Mouse (Mus musculus) limb, embryonic 14.5 days (tissue): ENCODE measurements around the gene Lgr4. TPM values are rescaled to one million over a fixed set of nuclear protein-coding genes. Genes with fewer than 3 reads are reported as not detected.

Source experiments
- ATAC-seq: fragments of 200-750 bp; cut with Nextera tagmentation; 2 replicates; pipeline ENCODE4 v1.8.0; 2017; ENCODE audit warnings: low read depth, moderate number of reproducible peaks, moderate TSS enrichment; ENCODE audit not compliant: low FRiP score
- DNase-seq: peaks from one replicate; pipeline ENCODE4 v3.0.0-alpha.2; 2015; ENCODE audit warnings: low spot score
- H3K27ac ChIP-seq: fragments of 300-500 bp; sonication (generic); replicated peaks from 2 replicates; pipeline ENCODE4 v1.5.1; 2014; ENCODE audit warnings: low read depth, mild to moderate bottlenecking, low read length, moderate library complexity, mixed read lengths
- H3K27me3 ChIP-seq: fragments of 300-500 bp; sonication (generic); 2 replicates; pipeline ENCODE4 v1.6.1; 2014; ENCODE audit warnings: low read length, mixed read lengths; ENCODE audit not compliant: control insufficient read depth, insufficient read depth
- H3K36me3 ChIP-seq: fragments of 300-500 bp; sonication (generic); 2 replicates; pipeline ENCODE4 v1.6.1; 2014; ENCODE audit warnings: mild to moderate bottlenecking, low read length, moderate library complexity, mixed read lengths; ENCODE audit not compliant: control insufficient read depth, insufficient read depth
- H3K4me1 ChIP-seq: fragments of 300-500 bp; sonication (generic); 2 replicates; pipeline ENCODE4 v1.6.1; 2014; ENCODE audit warnings: antibody characterized with exemption, low read length, mixed read lengths; ENCODE audit not compliant: control insufficient read depth, insufficient read depth
- H3K4me2 ChIP-seq: fragments of 300-500 bp; sonication (generic); replicated peaks from 2 replicates; pipeline ENCODE4 v1.6.1; 2014; ENCODE audit warnings: low read depth, mild to moderate bottlenecking, low read length, moderate library complexity; ENCODE audit not compliant: severe bottlenecking
- H3K4me3 ChIP-seq: fragments of 300-500 bp; sonication (generic); replicated peaks from 2 replicates; pipeline ENCODE4 v1.5.1; 2014; ENCODE audit warnings: low read length
- H3K9ac ChIP-seq: fragments of 300-500 bp; sonication (generic); 2 replicates; pipeline ENCODE4 v1.6.1; 2014; ENCODE audit warnings: mild to moderate bottlenecking, low read depth, low read length, moderate library complexity; ENCODE audit not compliant: severe bottlenecking
- H3K9me3 ChIP-seq: fragments of 300-500 bp; sonication (generic); 2 replicates; pipeline ENCODE4 v1.6.1; 2016; ENCODE audit warnings: low read length; ENCODE audit not compliant: control insufficient read depth
- POLR2A ChIP-seq: fragments of 200-500 bp; IDR thresholded peaks from 2 replicates; pipeline ENCODE4 v1.8.0; 2012; ENCODE audit warnings: inconsistent platforms, mild to moderate bottlenecking, moderate library complexity, borderline replicate concordance; ENCODE audit not compliant: insufficient read depth, insufficient read length; ENCODE audit errors: extremely low read depth
- WGBS: fragments of 180-500 bp; shearing (Covaris S2); extraction: QIAGEN DNeasy Blood & Tissue Kit; methylation state at CpG from one replicate; pipeline ENCODE4 v1.1.7; 2014; 5-methylcytosine and 5-hydroxymethylcytosine counted together
- polyA plus RNA-seq, 2 experiments: library from polyadenylated mRNA; depleted of rRNA in 1 of 2; stranded (reverse) in 1 of 2; unstranded in 1 of 2; fragments of >200 nt; fragmentation: Nextera tagmentation in 1 of 2; extraction: Ambion mirVana in 1 of 2; gene quantifications; 2 replicates each; pipeline versions ENCODE4 v1.2.1 to v1.2.3; 2012 to 2014

Lgr4 gene
- polyA plus RNA-seq, 2 experiments: 27.8 to 32.3 TPM

- Histone ChIP-seq H3K27ac (no peak overlapping the region), H3K4me1 (peaks cover 36% of the 10 kb centered on the region), H3K9me3 (no peaks in the 10 kb centered on the region), H3K27me3 (no peaks in the 10 kb centered on the region), H3K4me3 (no peak overlapping the region), H3K36me3 (peaks cover 2% of the 10 kb centered on the region; the same call in 1 of the 2 replicates), H3K9ac (no peak overlapping the region), H3K4me2 (no peak overlapping the region)
- ATAC-seq (no peak), DNase-seq (no peak)
- no peak for TF ChIP-seq POLR2A
- WGBS: 88% methylated on average over 6 of the region's 6 CpGs
Observed at GRCm38 (mm10) chr2:109983435-109983834, 66.0 kb downstream of the Lgr4 start.

- peaks cover 44% of the 10 kb centered on the region for H3K4me1 ChIP-seq
- no peaks in the 10 kb centered on the region for H3K27me3 ChIP-seq
- H3K27ac ChIP-seq: no peak overlapping the region
- ATAC-seq (no peak), DNase-seq (no peak)
- no peaks in the 10 kb centered on the region for H3K9me3 ChIP-seq
- 45% methylated on average over 1 of the region's 1 CpGs for WGBS
- no peak overlapping the region for H3K4me2 ChIP-seq
- no peak overlapping the region for H3K4me3 ChIP-seq
- H3K9ac ChIP-seq: no peak overlapping the region
- H3K36me3 ChIP-seq: peaks cover 2% of the 10 kb centered on the region; the same call in 1 of the 2 replicates
- TF ChIP-seq POLR2A: no peak
Observed at GRCm38 (mm10) chr2:109984930-109985329, 67.5 kb downstream of the Lgr4 start.

- DNase-seq (no peak), ATAC-seq (no peak)
- Histone ChIP-seq H3K36me3 (peaks cover 3% of the 10 kb centered on the region; the same call in 1 of the 2 replicates), H3K27ac (no peak overlapping the region), H3K4me3 (no peak overlapping the region), H3K27me3 (no peaks in the 10 kb centered on the region), H3K9me3 (no peaks in the 10 kb centered on the region), H3K4me1 (peaks cover 49% of the 10 kb centered on the region), H3K4me2 (no peak overlapping the region), H3K9ac (no peak overlapping the region)
- 51% methylated on average over 9 of the region's 9 CpGs for WGBS
- no peak for TF ChIP-seq POLR2A
Observed at GRCm38 (mm10) chr2:109985560-109985959, 68.1 kb downstream of the Lgr4 start.

GRCm38 (mm10) chr2:109986036-109986785 lies 68.8 kb downstream of the Lgr4 start:
- Histone ChIP-seq H3K4me1 (peaks cover 51% of the 10 kb centered on the region), H3K4me2 (no peak overlapping the region), H3K4me3 (no peak overlapping the region), H3K36me3 (peaks cover 6% of the 10 kb centered on the region; the same call in 1 of the 2 replicates), H3K27me3 (no peaks in the 10 kb centered on the region), H3K9ac (no peak overlapping the region), H3K27ac (no peak overlapping the region), H3K9me3 (no peaks in the 10 kb centered on the region)
- no peak for DNase-seq
- 58% methylated on average over 11 of the region's 11 CpGs for WGBS
- no peak for ATAC-seq
- TF ChIP-seq POLR2A: no peak

GRCm38 (mm10) chr2:109987946-109988345 lies 70.5 kb downstream of the Lgr4 start:
- Histone ChIP-seq H3K4me1 (peaks cover 51% of the 10 kb centered on the region), H3K9ac (no peak overlapping the region), H3K36me3 (peaks cover 6% of the 10 kb centered on the region; the same call in 1 of the 2 replicates), H3K9me3 (no peaks in the 10 kb centered on the region), H3K4me2 (no peak overlapping the region), H3K27ac (no peak overlapping the region), H3K4me3 (no peak overlapping the region), H3K27me3 (no peaks in the 10 kb centered on the region)
- DNase-seq (no peak), ATAC-seq (no peak)
- WGBS: 55% methylated on average over 5 of the region's 5 CpGs
- no peak for TF ChIP-seq POLR2A
